Mouse (Mus musculus): ENCODE measurements at regions not wholly inside any gene's neighbourhood (a gene's known extent, or its start where the extent isn't known, plus 50 kb on each side); places are given as distances from the start of the nearest gene placed in this dataset.
"Not testable (repeated sequence)": the region's sequence is repeated elsewhere in the genome, so short reads cannot be mapped to it uniquely, and the experiment has no call there.

DNA sequence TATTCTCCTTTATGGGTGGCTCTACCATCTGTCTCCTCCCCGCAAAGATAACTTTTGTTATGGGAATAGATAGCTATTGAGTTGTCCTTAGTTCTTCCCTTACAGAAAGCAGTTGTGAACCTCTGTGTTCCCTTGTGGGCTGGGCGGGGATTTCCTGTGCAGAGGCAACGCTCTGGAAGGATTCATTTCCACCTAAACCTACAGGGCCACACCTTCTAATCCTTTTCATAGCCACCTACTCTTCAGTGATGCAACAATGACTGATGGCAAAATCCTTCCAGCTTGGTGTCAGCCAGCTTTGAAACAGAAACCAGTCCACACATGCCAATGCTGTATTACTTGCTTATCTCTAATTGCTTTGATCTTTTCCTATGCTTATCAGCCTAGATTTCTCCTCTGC, 176.6 kb upstream of the Thpo start:
- TF ChIP-seq EP300, CTCF (IDR thresholded peaks at IDR 0.05; ENCODE audit: low read depth): not testable (repeated sequence)

All from heart, postnatal 0 days (tissue).